Mouse (Mus musculus): ENCODE data around the gene Alox5ap. TPM values are rescaled to one million over a fixed set of nuclear protein-coding genes. Genes with fewer than 3 reads are reported as not detected.

The Alox5ap gene
- polyA plus RNA-seq, 1 experiment from 2014 or later = 19.8 TPM

GRCm38 (mm10) chr5:149324739-149325138 lies 60.2 kb downstream of the Alox5ap start:
- 71% methylated on average over 13 of the region's 13 CpGs for WGBS
- H3K4me1 ChIP-seq (replicated peaks; ENCODE audit: insufficient read depth, low read length) = peaks cover 25% of the 10 kb centered on the region
- no peaks in the 10 kb centered on the region for H3K36me3 ChIP-seq (ENCODE audit: insufficient read depth, low read length)
- H3K9ac ChIP-seq (ENCODE audit: low read depth, low read length) = no peak overlapping the region
- no peak overlapping the region for H3K4me3 ChIP-seq (replicated peaks; ENCODE audit: low read depth, low read length)
- H3K9me3 ChIP-seq (replicated peaks; ENCODE audit: low read length) = no peaks in the 10 kb centered on the region
- H3K4me2 ChIP-seq (ENCODE audit: low read length) = no peak overlapping the region
- no peaks in the 10 kb centered on the region for H3K27me3 ChIP-seq (ENCODE audit: insufficient read depth, low read length)
- TF ChIP-seq CTCF (IDR thresholded peaks at IDR 0.05; ENCODE audit: low read depth) = no peak
- H3K27ac ChIP-seq = no peak overlapping the region
- ATAC-seq (replicated peaks; ENCODE audit: low FRiP score, low read depth) (no peak), DNase-seq (ENCODE audit: low spot score) (no peak)

DNA sequence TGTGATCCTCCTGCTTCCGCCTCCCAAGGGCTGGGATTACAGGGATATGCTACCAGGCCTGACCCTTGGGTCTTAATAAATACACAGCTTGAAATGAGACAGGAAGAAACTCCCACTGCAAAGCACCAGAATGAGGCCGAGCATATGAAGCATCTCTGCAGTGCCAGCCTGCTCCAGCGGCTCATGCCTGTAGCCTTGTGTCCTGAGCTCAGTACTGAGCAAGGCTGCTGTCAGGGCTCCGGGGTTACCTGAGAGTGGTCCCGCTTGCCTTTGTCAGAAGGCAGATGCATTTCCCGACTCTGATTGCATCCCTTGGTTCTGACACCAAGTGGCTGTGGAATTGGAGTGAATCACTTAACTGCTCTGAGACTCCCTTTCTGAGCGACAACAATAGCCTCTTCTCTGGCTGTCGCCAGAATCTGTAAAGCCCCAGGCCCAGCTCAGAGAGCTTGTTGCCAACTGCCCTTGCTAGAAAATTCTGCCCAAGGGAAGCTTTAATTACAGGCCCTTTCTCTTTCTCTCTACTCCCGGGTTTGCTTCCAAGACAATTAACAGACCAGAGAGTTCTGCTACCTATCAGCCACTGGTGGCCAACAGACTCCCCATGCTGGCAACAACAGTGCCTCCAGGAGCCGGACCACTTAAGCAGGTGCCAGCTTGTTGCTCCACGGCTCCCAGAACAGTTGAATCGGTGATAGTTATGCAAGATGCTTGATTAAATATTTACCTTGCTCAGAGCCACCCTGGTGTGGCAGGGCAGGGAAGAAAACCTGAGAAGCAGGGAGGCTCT lies 64.7 kb downstream of the Alox5ap start:
- TF ChIP-seq CTCF (IDR thresholded peaks at IDR 0.05; ENCODE audit: low read depth) = no peak
- DNase-seq (ENCODE audit: low spot score) = no peak
- no peak overlapping the region for H3K9ac ChIP-seq (ENCODE audit: low read depth, low read length)
- H3K4me1 ChIP-seq (replicated peaks; ENCODE audit: insufficient read depth, low read length) = peaks cover 15% of the 10 kb centered on the region
- H3K4me3 ChIP-seq (replicated peaks; ENCODE audit: low read depth, low read length) = no peak overlapping the region
- 39% methylated on average over 12 of the region's 12 CpGs for WGBS
- H3K4me2 ChIP-seq (ENCODE audit: low read length) = no peak overlapping the region
- H3K27me3 ChIP-seq (ENCODE audit: insufficient read depth, low read length) = no peaks in the 10 kb centered on the region
- no peaks in the 10 kb centered on the region for H3K9me3 ChIP-seq (replicated peaks; ENCODE audit: low read length)
- no peaks in the 10 kb centered on the region for H3K36me3 ChIP-seq (ENCODE audit: insufficient read depth, low read length)
- peak overlapping the region; percentile 47; the same call in 1 of the 2 replicates for H3K27ac ChIP-seq
- 0 out of 2 replicates have a peak, but pooled peaks have one; percentile 38 for ATAC-seq (replicated peaks; ENCODE audit: low FRiP score, low read depth)

DNA sequence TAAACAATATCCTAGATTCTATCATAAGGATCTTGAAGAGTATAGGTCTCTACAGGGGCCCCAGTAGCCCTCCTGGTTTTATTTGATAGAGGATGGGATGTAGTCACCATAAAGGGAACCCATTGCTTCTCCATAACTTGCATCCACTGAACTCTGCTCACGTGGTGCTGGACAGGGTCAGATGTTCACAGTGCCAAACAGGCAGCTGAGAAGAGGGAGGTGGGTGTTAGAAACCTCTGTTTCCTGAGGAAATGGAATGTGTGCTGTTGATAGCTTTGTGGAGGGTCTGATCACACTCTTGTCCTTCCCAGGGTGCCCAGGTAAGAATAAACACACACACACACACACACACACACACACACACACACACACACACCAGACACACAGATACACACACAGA lies 66.0 kb downstream of the Alox5ap start:
- no peak for ATAC-seq (replicated peaks; ENCODE audit: low FRiP score, low read depth)
- H3K27ac ChIP-seq = no peak overlapping the region

GRCm38 (mm10) chr5:149331407-149332143 lies 67.0 kb downstream of the Alox5ap start:
- H3K9me3 ChIP-seq (replicated peaks; ENCODE audit: low read length) = no peaks in the 10 kb centered on the region
- no peaks in the 10 kb centered on the region for H3K27me3 ChIP-seq (ENCODE audit: insufficient read depth, low read length)
- H3K4me3 ChIP-seq (replicated peaks; ENCODE audit: low read depth, low read length) = no peak overlapping the region
- TF ChIP-seq CTCF (IDR thresholded peaks at IDR 0.05; ENCODE audit: low read depth) = no peak
- 0 out of 2 replicates have a peak overlapping the region, but pooled peaks have one; percentile 5 for H3K9ac ChIP-seq (ENCODE audit: low read depth, low read length)
- DNase-seq (ENCODE audit: low spot score) (peak; percentile 88), ATAC-seq (replicated peaks; ENCODE audit: low FRiP score, low read depth) (peak; percentile 37; the same call in 1 of the 2 replicates)
- WGBS = 23% methylated on average over 10 of the region's 10 CpGs
- peak overlapping the region; percentile 19; the same call in 1 of the 2 replicates for H3K4me2 ChIP-seq (ENCODE audit: low read length)
- H3K36me3 ChIP-seq (ENCODE audit: insufficient read depth, low read length) = no peaks in the 10 kb centered on the region
- peak overlapping the region; percentile 70 for H3K27ac ChIP-seq
- H3K4me1 ChIP-seq (replicated peaks; ENCODE audit: insufficient read depth, low read length) = peaks cover 15% of the 10 kb centered on the region

More for the DNA sequence above, 66.0 kb downstream of the Alox5ap start:
- 8% methylated on average over 1 of the region's 1 CpGs for WGBS
- Histone ChIP-seq H3K9me3 (replicated peaks; ENCODE audit: low read length) (no peaks in the 10 kb centered on the region), H3K4me1 (replicated peaks; ENCODE audit: insufficient read depth, low read length) (peaks cover 15% of the 10 kb centered on the region), H3K36me3 (ENCODE audit: insufficient read depth, low read length) (no peaks in the 10 kb centered on the region), H3K9ac (ENCODE audit: low read depth, low read length) (no peak overlapping the region), H3K4me2 (ENCODE audit: low read length) (no peak overlapping the region), H3K27me3 (ENCODE audit: insufficient read depth, low read length) (no peaks in the 10 kb centered on the region), H3K4me3 (replicated peaks; ENCODE audit: low read depth, low read length) (no peak overlapping the region)
- DNase-seq (ENCODE audit: low spot score) = no peak
- TF ChIP-seq CTCF (IDR thresholded peaks at IDR 0.05; ENCODE audit: low read depth) = no peak

DNA sequence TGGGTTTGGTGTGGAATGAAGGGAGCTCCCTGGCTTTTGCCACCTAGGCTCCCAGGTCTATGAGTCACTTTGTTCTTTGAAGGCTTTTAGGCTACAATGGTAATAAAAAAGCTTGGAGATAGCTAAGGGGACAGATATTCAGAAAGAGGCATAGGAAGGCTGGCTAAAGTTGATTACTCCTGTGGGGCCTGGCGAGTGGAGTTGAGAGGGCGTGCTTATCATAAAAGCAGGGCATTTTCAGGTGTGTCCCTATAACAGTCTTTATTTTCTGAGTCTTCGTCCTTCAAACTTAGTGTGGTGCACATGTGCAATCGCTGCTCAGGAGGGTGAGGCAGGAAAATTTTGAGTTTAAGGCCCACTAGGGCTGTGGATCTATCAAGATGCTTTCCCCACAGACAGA lies 68.2 kb downstream of the Alox5ap start:
- no peak overlapping the region for H3K27ac ChIP-seq
- H3K9ac ChIP-seq (ENCODE audit: low read depth, low read length) = no peak overlapping the region
- no peaks in the 10 kb centered on the region for H3K36me3 ChIP-seq (ENCODE audit: insufficient read depth, low read length)
- H3K27me3 ChIP-seq (ENCODE audit: insufficient read depth, low read length) = no peaks in the 10 kb centered on the region
- no peak overlapping the region for H3K4me3 ChIP-seq (replicated peaks; ENCODE audit: low read depth, low read length)
- H3K4me2 ChIP-seq (ENCODE audit: low read length) = no peak overlapping the region
- TF ChIP-seq CTCF (IDR thresholded peaks at IDR 0.05; ENCODE audit: low read depth) = no peak
- DNase-seq (ENCODE audit: low spot score) (no peak), ATAC-seq (replicated peaks; ENCODE audit: low FRiP score, low read depth) (no peak)
- H3K9me3 ChIP-seq (replicated peaks; ENCODE audit: low read length) = no peaks in the 10 kb centered on the region
- 98% methylated on average over 4 of the region's 4 CpGs for WGBS
- peaks cover 15% of the 10 kb centered on the region for H3K4me1 ChIP-seq (replicated peaks; ENCODE audit: insufficient read depth, low read length)

DNA sequence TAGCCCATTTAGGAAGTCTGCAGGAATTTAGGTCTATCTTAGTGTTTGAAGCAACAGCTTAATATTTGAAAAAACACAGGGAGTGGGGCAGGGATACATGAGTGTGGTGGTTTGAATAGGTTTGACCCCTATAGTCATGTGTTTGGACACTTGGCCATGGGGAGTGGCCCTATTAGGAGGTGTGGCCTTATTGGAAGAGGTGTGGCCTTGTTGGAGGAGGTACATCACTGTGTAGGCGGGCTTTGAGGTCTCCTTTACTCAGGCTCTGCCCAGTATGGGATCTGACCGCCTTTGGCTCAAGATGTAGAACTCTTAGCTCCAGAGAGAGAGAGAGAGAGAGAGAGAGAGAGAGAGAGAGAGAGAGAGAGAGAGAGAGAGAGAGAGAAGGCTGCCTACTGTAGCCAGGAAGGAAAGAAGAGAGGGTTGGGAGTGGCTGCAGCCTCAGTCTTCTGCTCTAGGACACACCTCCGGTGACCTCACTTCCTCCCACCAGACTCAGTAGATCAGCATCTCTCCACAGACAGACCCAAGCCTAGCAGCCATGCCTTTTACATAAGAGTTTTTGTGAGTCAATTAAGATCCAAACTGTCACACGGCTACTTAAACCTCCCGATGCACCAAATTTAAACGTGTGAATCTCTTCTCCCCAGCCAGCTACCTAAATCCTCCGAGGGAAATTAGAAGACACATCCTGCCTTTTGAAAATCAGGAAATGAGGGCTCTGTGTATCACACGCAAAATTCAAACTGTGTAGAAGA lies 69.6 kb downstream of the Alox5ap start:
- Histone ChIP-seq H3K27ac (no peak overlapping the region), H3K4me3 (replicated peaks; ENCODE audit: low read depth, low read length) (no peak overlapping the region), H3K27me3 (ENCODE audit: insufficient read depth, low read length) (no peaks in the 10 kb centered on the region), H3K4me1 (replicated peaks; ENCODE audit: insufficient read depth, low read length) (peaks cover 15% of the 10 kb centered on the region), H3K4me2 (ENCODE audit: low read length) (no peak overlapping the region), H3K9ac (ENCODE audit: low read depth, low read length) (no peak overlapping the region), H3K36me3 (ENCODE audit: insufficient read depth, low read length) (no peaks in the 10 kb centered on the region), H3K9me3 (replicated peaks; ENCODE audit: low read length) (no peaks in the 10 kb centered on the region)
- 85% methylated on average over 8 of the region's 8 CpGs for WGBS
- ATAC-seq (replicated peaks; ENCODE audit: low FRiP score, low read depth) (no peak), DNase-seq (ENCODE audit: low spot score) (no peak)
- no peak for TF ChIP-seq CTCF (IDR thresholded peaks at IDR 0.05; ENCODE audit: low read depth)

All from kidney, postnatal 0 days (tissue).